Mouse (Mus musculus) ES-E14 (cell line): ENCODE measurements at regions not wholly inside any gene's neighbourhood (a gene's known extent, or its start where the extent isn't known, plus 50 kb on each side); places are given as distances from the start of the nearest gene placed in this dataset.

Source experiments
- CHD2 ChIP-seq: IDR thresholded peaks from 2 replicates; pipeline ENCODE4 v1.6.1; 2014; ENCODE audit warnings: mild to moderate bottlenecking, low read depth, low read length, inconsistent platforms
- HCFC1 ChIP-seq: IDR thresholded peaks from 2 replicates; pipeline ENCODE4 v1.6.1; 2012; ENCODE audit warnings: low read length, inconsistent platforms, borderline replicate concordance; ENCODE audit not compliant: insufficient read depth
- MAFK ChIP-seq: IDR thresholded peaks from 2 replicates; pipeline ENCODE4 v1.6.1; 2014; ENCODE audit warnings: mild to moderate bottlenecking, low read depth, low read length, inconsistent platforms; ENCODE audit not compliant: insufficient read depth
- ZC3H11A ChIP-seq: IDR thresholded peaks from 2 replicates; pipeline ENCODE4 v1.6.1; 2012; ENCODE audit warnings: low read depth, mild to moderate bottlenecking, inconsistent platforms, low read length, borderline replicate concordance
- ZNF384 ChIP-seq: IDR thresholded peaks from 2 replicates; pipeline ENCODE4 v1.6.1; 2012; ENCODE audit warnings: low read depth, low read length, inconsistent platforms

GRCm38 (mm10) chr5:82059108-82059838 lies 1039.3 kb downstream of the Adgrl3 start:
- TF ChIP-seq CHD2, result no peak
- no peak for TF ChIP-seq HCFC1
- TF ChIP-seq MAFK, result no peak
- TF ChIP-seq ZC3H11A, result no peak
- TF ChIP-seq ZNF384, result no peak
